ENCODE assay signal across 15 mouse cellular contexts in the genomic region with DNA sequence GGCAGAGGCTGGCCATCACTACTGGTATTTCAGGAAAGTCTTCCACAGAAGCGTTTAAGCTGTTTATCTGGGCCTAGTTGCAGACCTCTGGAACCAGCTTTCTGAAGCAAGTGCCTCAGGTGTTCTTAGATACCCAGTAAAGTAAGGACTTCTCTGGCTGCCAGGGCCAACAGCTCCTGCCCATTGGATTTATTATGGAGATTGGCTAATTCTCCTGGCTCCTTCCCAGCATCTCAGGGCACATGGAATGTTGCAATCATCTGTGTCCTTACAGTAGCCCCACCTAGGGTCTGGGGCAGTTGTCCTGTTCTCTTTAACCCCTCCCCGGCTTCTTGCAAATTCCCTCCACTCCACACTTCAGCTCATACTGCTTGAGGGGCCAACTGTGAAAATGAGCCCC. TPM values are rescaled to one million over a fixed set of nuclear protein-coding genes. Genes with fewer than 3 reads are reported as not detected.
DNase-seq lines count a peak whose midpoint lies in the region; ATAC-seq lines count a peak whose summit lies in the region.
"Had no signal": no experiment of that assay in that cellular context is flagged by ENCODE, and none has a peak within 500 bp of the region (broad histone marks: within the 10 kb centered on the region; RNA-seq: fewer than 3 reads in every experiment).

No protein-coding gene starts in this region.

- peak; percentile 30 for DNase-seq in gastrocnemius, adult 18-20 months (ENCODE audit: low spot score)
- no peak for DNase-seq in gastrocnemius, postnatal 14 days
- DNase-seq in NIH3T3 (ENCODE audit: low read depth), result peak; percentile 62
- peak; percentile 84 for DNase-seq in kidney, adult 9 months
- DNase-seq in lung, postnatal 25 days (ENCODE audit: low spot score), result peak; percentile 81
- DNase-seq in heart, postnatal 14 days, result no peak
- no peak for DNase-seq in cerebellum, postnatal 36 days
- DNase-seq: cerebellum, adult 11-12 months; gastrocnemius, postnatal 25 days; layer of hippocampus, postnatal 36 days; thymus, adult 2 months had no signal

- ATAC-seq in midbrain, embryonic 15.5 days (replicated peaks), result no peak

- H3K36me3 ChIP-seq in midbrain, embryonic 15.5 days (replicated peaks), result no peaks in the 10 kb centered on the region
- H3K36me3 ChIP-seq: forebrain, embryonic 12.5 days; limb, embryonic 15.5 days; midbrain, embryonic 10.5 days had no signal

- WGBS in midbrain, embryonic 15.5 days, result 78% methylated on average over 2 of the region's 2 CpGs

- no peaks in the 10 kb centered on the region for H3K9me3 ChIP-seq in midbrain, embryonic 15.5 days
- H3K9me3 ChIP-seq: forebrain, embryonic 12.5 days; limb, embryonic 15.5 days; midbrain, embryonic 10.5 days had no signal

- no peak overlapping the region for H3K9ac ChIP-seq in midbrain, embryonic 15.5 days
- H3K9ac ChIP-seq: forebrain, embryonic 12.5 days; limb, embryonic 15.5 days had no signal

- H3K27me3 ChIP-seq in midbrain, embryonic 15.5 days (replicated peaks), result no peaks in the 10 kb centered on the region
- H3K27me3 ChIP-seq: forebrain, embryonic 12.5 days; limb, embryonic 15.5 days had no signal

- H3K4me3 ChIP-seq in midbrain, embryonic 15.5 days, result no peak overlapping the region
- H3K4me3 ChIP-seq: forebrain, embryonic 12.5 days; limb, embryonic 15.5 days; midbrain, embryonic 10.5 days had no signal

- no peaks in the 10 kb centered on the region for H3K4me1 ChIP-seq in midbrain, embryonic 15.5 days
- H3K4me1 ChIP-seq: forebrain, embryonic 12.5 days; limb, embryonic 15.5 days had no signal

- intact Hi-C loops in gastrocnemius, postnatal 14 days (cut with DNase I; ENCODE audit: low total_unique reads), result no loop called here
- intact Hi-C loops in heart, postnatal 14 days (cut with DNase I), result no loop called here

- no peak overlapping the region for H3K4me2 ChIP-seq in midbrain, embryonic 15.5 days
- H3K4me2 ChIP-seq: forebrain, embryonic 12.5 days; limb, embryonic 15.5 days had no signal

- no peak overlapping the region for H3K27ac ChIP-seq in midbrain, embryonic 15.5 days
- H3K27ac ChIP-seq: forebrain, embryonic 12.5 days; limb, embryonic 15.5 days; midbrain, embryonic 10.5 days had no signal

RNA-seq across cellular contexts. Expression of gene Gadd45a, which starts 38.6 kb away (rescaled TPM):
- total RNA-seq in gastrocnemius, adult 18-20 months (2021), result 10 to 100 TPM; 25.4 to 43.2 TPM
- 10 to 100 TPM; 41.7 to 59.0 TPM for total RNA-seq in gastrocnemius, postnatal 14 days (2021)
- total RNA-seq in heart, postnatal 14 days (2021), result 10 to 100 TPM; 19.6 to 22.3 TPM
- 17.2 and 17.7 TPM in 2 replicates for polyA plus RNA-seq in midbrain, embryonic 15.5 days (2015; fragmentation: Nextera tagmentation; extraction: Ambion mirVana)

Comparison
In these comparisons a context has a peak if more than half of its experiments do, and no peak if none do; other contexts are left out.
1. DNase-seq: peak in gastrocnemius, adult 18-20 months (single experiment), NIH3T3 (single experiment), kidney, adult 9 months (single experiment) and lung, postnatal 25 days (single experiment); none in gastrocnemius, postnatal 14 days (single experiment), heart, postnatal 14 days (0 of 2) and cerebellum, postnatal 36 days (0 of 2).